Mouse (Mus musculus) left cerebral cortex, postnatal 4 days (tissue): Measurements from ENCODE around the gene Bend7. TPM values are rescaled to one million over a fixed set of nuclear protein-coding genes. Genes with fewer than 3 reads are reported as not detected.
A peak's percentile ranks its signal among the peaks of the same experiment; 100 is the strongest.

Experiments
- DNase-seq: peaks from one replicate; pipeline ENCODE4 v3.0.0-alpha.2; 2022
- intact Hi-C: fragments of 180-260 bp; cut with DNase I; formaldehyde crosslinking; loops from one replicate; pipeline ENCODE4 v1.15.1; 2025
- total RNA-seq, 2 experiments: library from RNA; stranded (reverse); gene quantifications; 2 replicates each; pipeline ENCODE4 v1.2.3; 2021

The Bend7 gene
- 1 to 10 TPM; 2.6 to 3.4 TPM for total RNA-seq

- DNase-seq, result peak; percentile 26
These were observed at the start of gene Bend7 for GRCm38 (mm10) chr2:4717769-4718661. Gene Bend7 (plus strand): TSS chr2:4717831.

DNA sequence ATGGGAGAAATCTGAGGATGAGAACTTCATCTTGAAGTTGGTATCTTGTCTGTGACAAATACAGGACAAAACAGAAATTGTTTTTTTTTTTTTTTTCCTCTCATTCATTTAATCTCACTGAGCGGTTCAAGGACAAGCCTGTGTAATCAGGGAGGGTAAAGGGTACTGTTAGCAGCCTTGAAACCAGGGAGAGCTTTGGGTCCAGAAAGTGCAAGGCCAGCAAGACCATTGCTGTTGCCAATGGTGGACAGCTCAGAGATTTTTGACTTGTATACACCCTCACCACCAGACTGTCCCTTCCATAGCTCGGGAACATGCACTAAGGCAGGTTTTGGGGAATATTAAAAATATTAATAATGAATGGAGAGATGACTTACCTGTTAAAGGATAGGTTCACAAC, 49.0 kb upstream of the Bend7 start:
- DNase-seq, result no peak
- intact Hi-C loops, result no loop called here

More at GRCm38 (mm10) chr2:4717769-4718661, at the start of gene Bend7:
- intact Hi-C loops, result loop anchor here (10.0 kb wide), 1 partner anchor 63 kb away; the partner anchor contains the start of gene Prpf18

GRCm38 (mm10) chr2:4669701-4670100, 47.9 kb upstream of the Bend7 start:
- intact Hi-C loops, result no loop called here
- no peak for DNase-seq

GRCm38 (mm10) chr2:4671636-4672035, 46.0 kb upstream of the Bend7 start:
- DNase-seq, result no peak

DNA sequence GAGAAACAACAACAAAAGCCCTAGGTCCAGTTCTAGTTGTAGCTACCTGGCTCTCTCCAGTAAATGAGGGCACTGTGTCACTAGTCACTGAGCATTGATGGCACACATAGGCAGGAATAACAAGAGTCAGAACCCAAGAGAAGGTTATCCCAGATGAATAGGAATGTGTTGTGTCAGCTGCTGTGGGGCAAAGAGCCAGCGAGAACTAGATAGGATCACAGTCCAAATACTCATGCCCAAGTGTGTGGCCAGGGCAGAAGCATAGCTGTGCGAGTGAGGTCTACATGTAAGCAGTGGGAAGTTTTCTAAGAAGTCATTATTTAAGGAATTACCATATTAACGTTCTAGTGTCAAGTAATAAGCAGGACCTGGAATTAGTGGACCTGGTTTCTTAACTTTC, 37.7 kb upstream of the Bend7 start:
- DNase-seq, result no peak
- intact Hi-C loops, result no loop called here

More at GRCm38 (mm10) chr2:4671636-4672035, 46.0 kb upstream of the Bend7 start:
- intact Hi-C loops, result no loop called here

GRCm38 (mm10) chr2:4711262-4711661, 6.4 kb upstream of the Bend7 start:
- intact Hi-C loops, result loop anchor here (10.0 kb wide), 1 partner anchor 56 kb away; the partner anchor contains the start of gene Prpf18
- peak; percentile 15 for DNase-seq

- intact Hi-C loops, result loop anchor here (10.0 kb wide), 1 partner anchor 62 kb away; the partner anchor contains the start of gene Prpf18
These were observed 406 bp upstream of the Bend7 start for GRCm38 (mm10) chr2:4717081-4717768.

DNA sequence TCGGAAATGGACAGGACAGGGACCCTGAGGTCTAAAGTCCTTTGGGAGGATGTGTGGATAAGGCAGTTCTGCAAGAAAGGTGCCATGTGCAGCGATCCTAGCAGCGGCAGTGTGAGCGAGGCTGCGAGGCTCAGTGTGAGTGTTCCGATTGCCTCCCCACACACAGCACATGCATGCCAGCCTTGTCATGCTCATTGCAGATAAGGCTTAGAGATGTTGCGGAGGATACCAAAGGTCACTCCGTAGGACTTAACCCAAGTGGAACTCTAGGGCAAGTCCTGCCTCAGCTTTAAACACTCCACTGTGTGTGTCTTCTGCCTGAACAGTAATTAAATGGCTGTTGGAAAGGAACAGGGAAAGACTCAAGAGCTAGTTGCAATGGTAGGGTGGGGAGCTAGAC, 5.5 kb downstream of the Bend7 start:
- intact Hi-C loops, result no loop called here
- DNase-seq, result no peak

More at GRCm38 (mm10) chr2:4717081-4717768, 406 bp upstream of the Bend7 start:
- DNase-seq, result peak; percentile 31

- intact Hi-C loops, result no loop called here
These were observed 12.5 kb downstream of the Bend7 start for GRCm38 (mm10) chr2:4730161-4730560.

DNA sequence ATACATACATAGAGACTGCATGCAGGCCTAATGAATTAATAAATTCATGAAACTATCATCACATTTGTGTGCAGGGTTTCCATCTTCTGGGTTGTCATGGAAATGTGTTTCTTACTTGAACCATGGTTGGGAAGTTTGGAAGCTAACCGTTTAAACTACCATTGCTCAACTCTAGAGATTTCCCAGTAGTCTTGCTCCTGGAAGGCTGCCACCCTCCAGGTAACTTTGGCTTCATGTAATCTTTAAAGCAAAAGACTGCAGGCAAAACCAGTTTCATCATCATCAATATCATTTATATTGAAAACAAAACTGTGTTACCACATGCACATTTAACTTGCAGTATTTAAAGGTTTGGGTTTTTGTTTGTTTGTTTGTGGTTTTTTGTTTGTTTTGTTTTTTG, 16.3 kb downstream of the Bend7 start:
- intact Hi-C loops, result no loop called here
- DNase-seq, result no peak

More at GRCm38 (mm10) chr2:4730161-4730560, 12.5 kb downstream of the Bend7 start:
- no peak for DNase-seq

- DNase-seq, result no peak
- intact Hi-C loops, result no loop called here
These were observed 18.6 kb downstream of the Bend7 start for GRCm38 (mm10) chr2:4736095-4736797.

- intact Hi-C loops, result no loop called here
- DNase-seq, result no peak
These were observed 19.1 kb downstream of the Bend7 start for GRCm38 (mm10) chr2:4736798-4737155.

DNA sequence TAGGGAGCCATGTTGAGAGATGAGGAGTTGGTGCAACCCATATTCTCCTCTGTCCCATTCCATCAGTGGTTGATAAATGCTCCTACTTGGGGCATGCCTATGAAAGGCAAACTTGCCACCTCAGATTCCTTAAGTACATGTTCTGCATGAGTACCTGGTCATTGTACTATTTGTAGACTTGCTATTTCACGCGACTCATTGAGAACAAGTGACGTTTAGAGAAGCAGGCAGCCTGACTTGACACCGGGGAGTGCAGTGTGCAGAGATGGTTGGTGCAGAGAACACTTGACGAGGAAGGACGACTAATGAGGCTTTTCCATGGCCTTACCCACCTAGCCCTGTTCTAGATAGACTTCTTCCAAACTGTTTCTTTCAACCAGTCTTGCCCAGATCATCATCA, 34.3 kb downstream of the Bend7 start:
- no peak for DNase-seq
- intact Hi-C loops, result no loop called here

DNA sequence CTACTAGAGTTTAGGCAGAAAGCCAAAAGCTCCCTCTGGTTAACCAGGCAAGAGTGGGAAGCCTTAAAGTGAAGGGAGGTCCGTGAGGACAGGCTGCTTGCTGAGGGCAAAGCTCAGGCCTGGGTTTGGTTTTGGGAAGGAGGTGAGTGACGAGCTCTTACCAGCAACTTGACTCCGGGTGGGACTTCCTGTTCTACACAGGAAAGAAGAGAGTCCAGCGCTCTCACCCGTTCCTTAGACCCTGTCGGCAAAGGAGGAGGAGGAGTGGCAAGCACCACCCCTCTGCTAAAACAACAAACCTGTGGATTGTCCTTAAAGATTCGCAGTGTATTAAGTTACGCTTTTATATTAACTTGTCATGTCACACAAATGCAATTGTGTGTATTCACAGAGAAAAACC, 38.1 kb downstream of the Bend7 start:
- intact Hi-C loops, result no loop called here
- DNase-seq, result no peak

DNA sequence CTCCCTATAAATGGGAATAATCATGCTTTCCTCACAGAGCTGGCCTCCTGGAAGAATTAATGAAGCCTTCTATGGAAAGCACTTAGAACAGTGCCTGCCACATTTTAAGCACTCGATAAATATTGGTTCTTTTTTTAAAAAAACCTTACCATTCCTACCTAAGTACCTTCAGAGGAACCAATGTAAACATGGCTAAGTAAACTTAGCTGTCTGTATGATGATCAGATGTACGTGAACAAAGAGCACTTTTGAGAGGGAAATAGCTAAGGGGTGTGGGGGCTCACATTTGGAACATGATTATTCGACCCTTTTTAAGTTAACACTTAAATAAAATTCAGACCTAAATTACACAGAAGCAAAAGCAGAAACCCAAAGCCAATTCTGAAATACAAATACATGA, 39.6 kb downstream of the Bend7 start:
- DNase-seq, result no peak
- intact Hi-C loops, result no loop called here

- DNase-seq, result no peak
- intact Hi-C loops, result no loop called here
These were observed 43.1 kb downstream of the Bend7 start for GRCm38 (mm10) chr2:4760741-4761140.

DNA sequence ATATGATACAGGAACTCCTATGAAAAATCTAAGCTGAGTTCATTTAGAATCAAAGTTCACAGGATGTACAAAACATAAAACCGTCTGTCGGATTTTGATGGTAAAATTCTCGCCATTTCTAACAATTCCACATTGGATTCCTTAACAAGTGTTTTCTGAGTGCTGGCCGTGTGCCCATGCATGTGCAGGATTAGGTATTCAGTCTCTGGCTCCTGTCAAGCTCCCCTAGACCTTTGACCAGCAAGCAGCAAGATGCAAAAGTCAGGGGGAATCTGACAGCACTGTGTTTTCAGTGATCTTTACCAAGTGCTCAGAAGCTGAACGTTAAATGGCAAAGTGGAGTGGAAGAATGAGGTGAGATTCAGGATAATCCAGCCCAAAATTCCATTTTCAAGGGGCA, 44.3 kb downstream of the Bend7 start:
- DNase-seq, result no peak
- intact Hi-C loops, result no loop called here

GRCm38 (mm10) chr2:4764071-4764470, 46.4 kb downstream of the Bend7 start:
- no peak for DNase-seq
- intact Hi-C loops, result no loop called here

DNA sequence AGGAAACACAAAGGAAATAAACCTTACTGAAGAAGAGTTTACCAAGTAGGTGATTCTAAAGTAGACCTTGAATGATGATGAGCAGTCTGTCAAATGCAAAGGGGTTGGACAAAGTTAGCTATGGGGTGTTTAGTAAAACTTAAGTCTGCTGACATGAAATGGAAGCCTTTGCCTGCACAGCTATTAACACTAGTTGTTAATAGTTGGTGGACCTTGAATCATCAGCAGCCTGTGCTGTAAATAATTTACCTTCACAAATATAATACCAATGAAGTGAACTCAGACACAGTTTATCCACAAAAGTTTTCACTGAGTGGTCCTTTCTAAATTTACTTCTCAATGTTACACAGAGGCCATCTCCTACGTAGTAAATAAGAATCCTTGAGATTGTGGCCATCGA, 52.7 kb downstream of the Bend7 start:
- DNase-seq, result no peak
- intact Hi-C loops, result no loop called here

- DNase-seq, result no peak
- intact Hi-C loops, result no loop called here
These were observed 56.3 kb downstream of the Bend7 start for GRCm38 (mm10) chr2:4773911-4774310.

GRCm38 (mm10) chr2:4777291-4777690, 59.7 kb downstream of the Bend7 start:
- no peak for DNase-seq
- intact Hi-C loops, result no loop called here
